27 mouse cellular contexts compared by ENCODE assay signal in genomic region chr6:143160572-143161231, GRCm38 (mm10).
"Had no signal": no experiment of that assay in that cellular context is flagged by ENCODE, and none has a peak within 500 bp of the region (broad histone marks: within the 10 kb centered on the region; RNA-seq: fewer than 3 reads in every experiment).

No protein-coding gene starts in this region.

- H3K9me3 ChIP-seq: embryonic facial prominence, embryonic 10.5 days; embryonic facial prominence, embryonic 12.5 days; embryonic facial prominence, embryonic 13.5 days; embryonic facial prominence, embryonic 15.5 days; forebrain, embryonic 10.5 days; forebrain, embryonic 12.5 days; forebrain, embryonic 13.5 days; forebrain, embryonic 15.5 days had no signal

- DNase-seq: cerebellum, adult 18-20 months; cerebellum, adult 2 months; cerebellum, adult 8-10 months; cerebellum, adult 9-10 months; cerebellum, adult 9-11 months; cerebellum, postnatal 10 days; cerebellum, postnatal 14 days; cerebellum, postnatal 25 days; cerebellum, postnatal 36 days; embryo, embryonic 11 days; forebrain, postnatal 0 days; gastrocnemius, adult 2 months; gastrocnemius, postnatal 10 days; gastrocnemius, postnatal 14 days; gastrocnemius, postnatal 25 days; gastrocnemius, postnatal 36 days had no signal

- H3K4me1 ChIP-seq: embryonic facial prominence, embryonic 12.5 days; embryonic facial prominence, embryonic 15.5 days; forebrain, embryonic 12.5 days; forebrain, embryonic 13.5 days; forebrain, embryonic 15.5 days had no signal

- H3K36me3 ChIP-seq: embryonic facial prominence, embryonic 10.5 days; embryonic facial prominence, embryonic 12.5 days; embryonic facial prominence, embryonic 13.5 days; embryonic facial prominence, embryonic 15.5 days; forebrain, embryonic 10.5 days; forebrain, embryonic 12.5 days; forebrain, embryonic 15.5 days had no signal

- H3K27me3 ChIP-seq: embryonic facial prominence, embryonic 12.5 days; embryonic facial prominence, embryonic 13.5 days; embryonic facial prominence, embryonic 15.5 days; forebrain, embryonic 12.5 days; forebrain, embryonic 15.5 days had no signal

- H3K4me3 ChIP-seq: embryonic facial prominence, embryonic 10.5 days; embryonic facial prominence, embryonic 12.5 days; embryonic facial prominence, embryonic 13.5 days; embryonic facial prominence, embryonic 15.5 days; erythroblast, embryonic 14.5 days; forebrain, embryonic 10.5 days; forebrain, embryonic 12.5 days; forebrain, embryonic 13.5 days; forebrain, embryonic 15.5 days; gastrocnemius, adult 2 months had no signal

- ATAC-seq: forebrain, embryonic 13.5 days; forebrain, embryonic 14.5 days; forebrain, embryonic 15.5 days; forebrain, embryonic 16.5 days; forebrain, postnatal 0 days had no signal

- H3K9ac ChIP-seq: embryonic facial prominence, embryonic 12.5 days; embryonic facial prominence, embryonic 13.5 days; embryonic facial prominence, embryonic 15.5 days; forebrain, embryonic 12.5 days; forebrain, embryonic 13.5 days; forebrain, embryonic 15.5 days; forebrain, postnatal 0 days had no signal

- H3K4me2 ChIP-seq: embryonic facial prominence, embryonic 12.5 days; embryonic facial prominence, embryonic 13.5 days; embryonic facial prominence, embryonic 15.5 days; forebrain, embryonic 12.5 days; forebrain, embryonic 13.5 days; forebrain, embryonic 15.5 days had no signal

- H3K27ac ChIP-seq: embryonic facial prominence, embryonic 10.5 days; embryonic facial prominence, embryonic 12.5 days; embryonic facial prominence, embryonic 13.5 days; embryonic facial prominence, embryonic 15.5 days; forebrain, embryonic 10.5 days; forebrain, embryonic 12.5 days; forebrain, embryonic 13.5 days; forebrain, embryonic 15.5 days; gastrocnemius, adult 2 months had no signal
